Mouse (Mus musculus): ENCODE measurements at regions not wholly inside any gene's neighbourhood (a gene's known extent, or its start where the extent isn't known, plus 50 kb on each side); places are given as distances from the start of the nearest gene placed in this dataset.
"Not testable (repeated sequence)": the region's sequence is repeated elsewhere in the genome, so short reads cannot be mapped to it uniquely, and the experiment has no call there.

DNA sequence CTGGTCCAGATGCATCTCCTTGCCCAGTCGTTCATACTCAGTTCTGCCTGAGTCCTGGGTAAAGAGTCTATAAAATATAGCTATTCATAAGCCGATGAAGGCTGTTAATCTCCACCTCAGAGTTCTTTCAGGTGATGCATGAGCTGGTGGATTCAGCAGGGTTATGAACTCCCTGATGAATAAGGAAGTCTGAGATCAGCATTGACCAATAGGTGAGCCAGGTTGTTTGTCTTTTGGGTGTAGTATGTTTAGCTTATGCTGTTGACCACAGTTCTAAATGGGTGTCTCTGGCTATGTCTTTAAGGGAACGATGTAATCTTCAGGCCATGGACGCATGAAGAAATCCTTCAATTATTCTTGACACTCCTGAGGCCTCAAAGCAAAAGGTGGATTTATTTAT is 84.3 kb downstream of the Gm5426 start:
- ATAC-seq (ENCODE audit: low read depth), result no peak
- Histone ChIP-seq H3K4me1 (replicated peaks) (no peaks in the 10 kb centered on the region), H3K4me2 (no peak overlapping the region), H3K9ac (no peak overlapping the region), H3K9me3 (replicated peaks) (no peaks in the 10 kb centered on the region), H3K4me3 (replicated peaks) (no peak overlapping the region), H3K27me3 (no peaks in the 10 kb centered on the region), H3K36me3 (no peaks in the 10 kb centered on the region), H3K27ac (no peak overlapping the region)
- 75% methylated on average over 4 of the region's 4 CpGs for WGBS (ENCODE audit: insufficient replicate concordance)
- no peak for DNase-seq

DNA sequence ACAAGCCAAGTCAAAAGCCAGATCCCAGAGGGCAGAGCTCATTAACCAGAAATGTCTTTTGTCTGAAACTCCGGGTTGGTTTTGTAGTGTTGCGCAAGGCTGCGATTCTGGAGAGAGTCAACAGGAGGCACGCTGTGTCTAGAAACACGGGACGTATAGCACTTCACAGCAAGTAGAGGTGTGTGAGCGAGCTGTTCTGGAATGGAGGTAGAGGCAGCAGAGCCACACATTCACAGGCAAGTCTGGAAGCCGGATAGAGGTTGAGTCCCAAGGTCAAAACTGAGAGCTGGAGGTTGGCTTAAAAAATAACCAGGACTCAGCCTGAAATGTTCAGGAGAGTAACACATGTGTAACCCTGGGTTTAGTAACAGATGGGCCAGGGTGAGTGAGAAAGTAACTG is 94.0 kb downstream of the Gm5426 start:
- H3K4me1 ChIP-seq (replicated peaks), result peaks cover 6% of the 10 kb centered on the region; the same call in 1 of the 2 replicates
- peak; percentile 64 for ATAC-seq (ENCODE audit: low read depth)
- no peak overlapping the region for H3K27ac ChIP-seq
- WGBS (ENCODE audit: insufficient replicate concordance), result 59% methylated on average over 8 of the region's 8 CpGs
- no peak for DNase-seq
- no peaks in the 10 kb centered on the region for H3K9me3 ChIP-seq (replicated peaks)
- no peaks in the 10 kb centered on the region for H3K27me3 ChIP-seq
- H3K4me2 ChIP-seq, result no peak overlapping the region
- no peaks in the 10 kb centered on the region for H3K36me3 ChIP-seq
- no peak overlapping the region for H3K9ac ChIP-seq
- H3K4me3 ChIP-seq (replicated peaks), result no peak overlapping the region

DNA sequence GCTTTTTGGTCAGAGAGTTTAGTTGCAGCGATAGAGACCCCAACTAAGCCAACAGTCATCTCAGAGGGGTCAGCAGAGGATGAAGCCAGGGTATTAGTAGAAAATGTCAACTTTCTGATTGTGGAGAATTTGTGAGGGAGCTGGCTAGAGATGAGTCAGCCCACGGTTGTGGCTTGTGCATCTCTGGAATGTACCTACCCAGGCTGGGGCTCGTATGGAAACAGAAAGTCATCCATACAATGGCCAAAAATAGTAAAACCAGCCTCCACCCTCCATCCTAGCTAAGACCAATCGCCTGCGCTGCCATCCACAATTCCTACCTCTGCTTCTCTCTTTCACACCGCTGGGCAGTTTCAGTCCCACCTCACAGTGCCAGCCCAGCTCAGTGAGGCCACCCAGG is 94.9 kb downstream of the Gm5426 start:
- Histone ChIP-seq H3K27ac (no peak overlapping the region), H3K27me3 (no peaks in the 10 kb centered on the region), H3K9me3 (replicated peaks) (no peaks in the 10 kb centered on the region), H3K4me3 (replicated peaks) (no peak overlapping the region), H3K4me2 (no peak overlapping the region), H3K9ac (no peak overlapping the region), H3K4me1 (replicated peaks) (peaks cover 6% of the 10 kb centered on the region; the same call in 1 of the 2 replicates), H3K36me3 (no peaks in the 10 kb centered on the region)
- no peak for ATAC-seq (ENCODE audit: low read depth)
- DNase-seq, result no peak
- 64% methylated on average over 6 of the region's 6 CpGs for WGBS (ENCODE audit: insufficient replicate concordance)

DNA sequence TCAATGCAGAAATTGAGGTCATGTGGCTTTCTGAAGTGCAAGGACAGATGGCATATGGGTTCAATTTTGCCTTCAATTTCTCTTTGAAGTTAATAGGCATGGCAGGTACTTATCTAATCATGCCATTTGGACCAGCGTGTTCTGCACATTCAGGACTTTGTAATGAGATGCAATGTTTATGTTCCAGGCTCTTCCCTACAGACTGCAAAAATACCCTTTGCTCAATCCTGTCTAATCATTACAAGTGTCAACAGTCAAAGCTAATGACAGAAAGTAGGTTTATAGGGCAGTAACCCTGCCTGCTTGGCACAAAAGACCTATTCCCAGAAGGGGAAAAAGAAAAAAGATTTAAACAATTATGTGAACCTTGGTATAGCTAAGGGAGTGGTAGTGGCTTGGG is 96.5 kb downstream of the Gm5426 start:
- WGBS (ENCODE audit: insufficient replicate concordance), result 48% methylated on average over 1 of the region's 1 CpGs
- H3K27me3 ChIP-seq, result no peaks in the 10 kb centered on the region
- peaks cover 6% of the 10 kb centered on the region; the same call in 1 of the 2 replicates for H3K4me1 ChIP-seq (replicated peaks)
- H3K27ac ChIP-seq, result no peak overlapping the region
- no peak for DNase-seq
- no peak for ATAC-seq (ENCODE audit: low read depth)
- H3K4me2 ChIP-seq, result no peak overlapping the region
- H3K36me3 ChIP-seq, result no peaks in the 10 kb centered on the region
- H3K4me3 ChIP-seq (replicated peaks), result no peak overlapping the region
- H3K9ac ChIP-seq, result no peak overlapping the region
- H3K9me3 ChIP-seq (replicated peaks), result no peaks in the 10 kb centered on the region

GRCm38 (mm10) chr10:96234564-96235412 is 98.4 kb downstream of the Gm5426 start:
- WGBS (ENCODE audit: insufficient replicate concordance), result 70% methylated on average over 10 of the region's 10 CpGs
- no peak for ATAC-seq (ENCODE audit: low read depth)

DNA sequence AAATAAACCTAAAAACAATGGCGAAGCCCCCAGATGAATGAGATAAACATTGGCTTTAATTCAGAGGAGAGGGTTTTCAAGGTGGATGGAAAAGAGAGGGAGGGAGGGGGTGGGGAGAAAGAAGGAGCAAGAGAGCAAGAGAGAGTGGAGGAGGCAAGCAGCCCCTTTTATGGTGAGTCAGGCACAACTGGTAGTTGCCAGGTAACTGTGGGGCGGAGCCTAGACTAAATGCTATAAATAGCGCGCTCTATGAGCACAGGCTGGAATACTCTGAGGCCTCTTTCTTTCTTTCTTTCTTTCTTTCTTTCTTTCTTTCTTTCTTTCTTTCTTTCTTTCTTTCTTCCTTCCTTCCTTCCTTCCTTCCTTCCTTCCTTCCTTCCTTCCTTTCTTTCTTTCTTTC is 99.6 kb downstream of the Gm5426 start:
- H3K36me3 ChIP-seq; H3K4me2 ChIP-seq; H3K4me3 ChIP-seq (replicated peaks); H3K9ac ChIP-seq; H3K9me3 ChIP-seq (replicated peaks); H3K27ac ChIP-seq; DNase-seq; H3K27me3 ChIP-seq; H3K4me1 ChIP-seq (replicated peaks): not testable (repeated sequence)
- 0 out of 2 replicates have a peak, but pooled peaks have one; percentile 51 for ATAC-seq (ENCODE audit: low read depth)
- 86% methylated on average over 4 of the region's 4 CpGs for WGBS (ENCODE audit: insufficient replicate concordance)

More at GRCm38 (mm10) chr10:96234564-96235412, 98.4 kb downstream of the Gm5426 start:
- Histone ChIP-seq H3K9ac (no peak overlapping the region), H3K4me1 (replicated peaks) (peaks cover 6% of the 10 kb centered on the region; the same call in 1 of the 2 replicates), H3K27me3 (no peaks in the 10 kb centered on the region), H3K4me3 (replicated peaks) (no peak overlapping the region), H3K27ac (no peak overlapping the region), H3K9me3 (replicated peaks) (no peaks in the 10 kb centered on the region), H3K36me3 (no peaks in the 10 kb centered on the region), H3K4me2 (no peak overlapping the region)
- no peak for DNase-seq

GRCm38 (mm10) chr10:96236777-96237373 is 100.5 kb downstream of the Gm5426 start:
- H3K27me3 ChIP-seq, result no peaks in the 10 kb centered on the region
- no peak for DNase-seq
- H3K36me3 ChIP-seq, result no peaks in the 10 kb centered on the region
- no peak overlapping the region for H3K4me2 ChIP-seq
- ATAC-seq (ENCODE audit: low read depth), result no peak
- H3K9me3 ChIP-seq (replicated peaks), result no peaks in the 10 kb centered on the region
- no peak overlapping the region for H3K27ac ChIP-seq
- H3K4me1 ChIP-seq (replicated peaks), result no peaks in the 10 kb centered on the region
- H3K9ac ChIP-seq, result no peak overlapping the region
- no peak overlapping the region for H3K4me3 ChIP-seq (replicated peaks)
- WGBS (ENCODE audit: insufficient replicate concordance), result 74% methylated on average over 6 of the region's 6 CpGs

DNA sequence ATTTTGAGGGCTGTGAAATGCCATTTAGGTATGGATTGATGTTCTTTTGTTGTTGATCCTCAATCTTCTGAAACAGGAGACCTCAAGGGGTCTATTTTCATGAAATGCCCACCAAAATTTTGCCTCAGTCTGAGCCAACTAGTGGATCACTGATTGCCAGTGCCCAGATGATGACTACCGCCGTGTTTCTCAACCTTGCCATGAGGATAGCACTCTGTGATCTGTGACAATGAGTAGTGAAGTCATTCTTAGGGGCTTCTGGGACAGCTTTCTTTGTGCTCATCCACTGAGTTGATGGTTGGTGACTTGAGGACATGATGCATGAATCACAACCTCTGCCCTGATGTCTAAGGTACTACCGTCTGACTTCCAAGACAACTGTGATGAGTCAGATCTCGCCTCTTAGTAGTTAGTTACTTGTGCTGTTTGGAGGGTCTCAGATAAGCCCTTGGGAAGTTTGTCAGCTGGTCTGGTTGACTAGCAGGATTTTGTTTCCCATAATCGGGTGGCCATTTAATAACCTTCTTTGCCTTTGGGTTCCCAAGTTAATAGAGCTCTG is 101.2 kb downstream of the Gm5426 start:
- no peak for ATAC-seq (ENCODE audit: low read depth)
- Histone ChIP-seq H3K4me1 (replicated peaks) (no peaks in the 10 kb centered on the region), H3K4me3 (replicated peaks) (no peak overlapping the region)

GRCm38 (mm10) chr10:96238251-96238650 is 101.8 kb downstream of the Gm5426 start:
- no peak overlapping the region for H3K4me3 ChIP-seq (replicated peaks)
- 30% methylated on average over 4 of the region's 4 CpGs for WGBS (ENCODE audit: insufficient replicate concordance)
- H3K4me1 ChIP-seq (replicated peaks), result no peaks in the 10 kb centered on the region
- ATAC-seq (ENCODE audit: low read depth), result peak; percentile 41; the same call in 1 of the 2 replicates
- H3K27ac ChIP-seq, result no peak overlapping the region
- no peaks in the 10 kb centered on the region for H3K9me3 ChIP-seq (replicated peaks)
- DNase-seq, result no peak
- no peak overlapping the region for H3K9ac ChIP-seq
- no peaks in the 10 kb centered on the region for H3K36me3 ChIP-seq
- H3K27me3 ChIP-seq, result no peaks in the 10 kb centered on the region
- no peak overlapping the region for H3K4me2 ChIP-seq

More for the DNA sequence above, 101.2 kb downstream of the Gm5426 start:
- 56% methylated on average over 5 of the region's 5 CpGs for WGBS (ENCODE audit: insufficient replicate concordance)
- Histone ChIP-seq H3K4me2 (no peak overlapping the region), H3K27ac (no peak overlapping the region), H3K36me3 (no peaks in the 10 kb centered on the region), H3K9ac (no peak overlapping the region), H3K9me3 (replicated peaks) (no peaks in the 10 kb centered on the region), H3K27me3 (no peaks in the 10 kb centered on the region)
- DNase-seq, result no peak

DNA sequence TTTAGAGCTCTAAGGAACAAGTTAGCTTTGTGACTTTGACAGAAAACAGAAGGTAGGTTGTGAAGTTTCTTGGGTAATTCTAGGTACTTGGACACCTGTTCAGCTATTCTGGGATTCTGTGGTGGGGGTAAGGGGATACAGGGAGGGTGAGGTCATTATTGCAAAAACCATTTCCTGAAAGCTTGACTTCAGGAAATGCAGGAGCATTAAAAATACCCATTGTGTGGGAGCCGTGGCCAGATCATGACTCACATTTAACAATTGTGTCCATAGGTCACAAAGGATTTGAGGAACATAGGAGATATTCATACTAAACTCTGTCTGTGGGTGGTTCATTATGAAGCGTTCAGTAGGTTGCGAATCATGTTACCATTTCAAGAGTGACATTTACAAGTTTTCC is 102.4 kb downstream of the Gm5426 start:
- no peaks in the 10 kb centered on the region for H3K27me3 ChIP-seq
- DNase-seq (no peak), ATAC-seq (ENCODE audit: low read depth) (no peak)
- no peaks in the 10 kb centered on the region for H3K4me1 ChIP-seq (replicated peaks)
- no peaks in the 10 kb centered on the region for H3K36me3 ChIP-seq
- H3K27ac ChIP-seq, result no peak overlapping the region
- H3K4me2 ChIP-seq, result no peak overlapping the region
- 59% methylated on average over 3 of the region's 3 CpGs for WGBS (ENCODE audit: insufficient replicate concordance)
- no peak overlapping the region for H3K4me3 ChIP-seq (replicated peaks)
- no peaks in the 10 kb centered on the region for H3K9me3 ChIP-seq (replicated peaks)
- H3K9ac ChIP-seq, result no peak overlapping the region

- no peak for DNase-seq
- Histone ChIP-seq H3K9me3 (replicated peaks) (no peaks in the 10 kb centered on the region), H3K4me1 (replicated peaks) (no peaks in the 10 kb centered on the region), H3K4me3 (replicated peaks) (no peak overlapping the region), H3K27ac (no peak overlapping the region), H3K9ac (no peak overlapping the region), H3K27me3 (no peaks in the 10 kb centered on the region), H3K4me2 (no peak overlapping the region), H3K36me3 (no peaks in the 10 kb centered on the region)
- no peak for ATAC-seq (ENCODE audit: low read depth)
- WGBS (ENCODE audit: insufficient replicate concordance), result 22% methylated on average over 4 of the region's 4 CpGs
Observed at GRCm38 (mm10) chr10:96240591-96240990, 104.2 kb downstream of the Gm5426 start.

Data from liver, embryonic 13.5 days (tissue).